Mouse (Mus musculus) lung, postnatal 0 days (tissue): ENCODE data around the gene Gab1. TPM values are rescaled to one million over a fixed set of nuclear protein-coding genes. Genes with fewer than 3 reads are reported as not detected.
A peak's percentile ranks its signal among the peaks of the same experiment; 100 is the strongest.

Experiments used
- ATAC-seq: fragments of 200-750 bp; cut with Nextera tagmentation; 2 replicates; pipeline ENCODE4 v1.8.0; 2017; ENCODE audit warnings: moderate library complexity
- DNase-seq: peaks from one replicate; pipeline ENCODE4 v3.0.0-alpha.2; 2016; ENCODE audit warnings: low spot score
- H3K27ac ChIP-seq: fragments of 300-500 bp; sonication (generic); 2 replicates; pipeline ENCODE4 v1.5.1; 2014; ENCODE audit warnings: antibody characterized with exemption, mild to moderate bottlenecking, low read length, mixed read lengths
- H3K27me3 ChIP-seq: fragments of 300-500 bp; sonication (generic); replicated peaks from 2 replicates; pipeline ENCODE4 v1.6.1; 2014; ENCODE audit warnings: low read length, mixed read lengths; ENCODE audit not compliant: insufficient read depth
- H3K36me3 ChIP-seq: fragments of 300-500 bp; sonication (generic); 2 replicates; pipeline ENCODE4 v1.6.1; 2014; ENCODE audit warnings: low read length, mixed read lengths; ENCODE audit not compliant: insufficient read depth
- H3K4me1 ChIP-seq: fragments of 300-500 bp; sonication (generic); 2 replicates; pipeline ENCODE4 v1.6.1; 2014; ENCODE audit warnings: antibody characterized with exemption, low read depth, low read length, mixed read lengths; ENCODE audit not compliant: insufficient read depth
- H3K4me2 ChIP-seq: fragments of 300-500 bp; sonication (generic); replicated peaks from 2 replicates; pipeline ENCODE4 v1.6.1; 2014; ENCODE audit warnings: low read depth, mild to moderate bottlenecking, low read length, moderate library complexity, mixed read lengths
- H3K4me3 ChIP-seq: fragments of 300-500 bp; sonication (generic); 2 replicates; pipeline ENCODE4 v1.5.1; 2014; ENCODE audit warnings: low read depth, low read length
- H3K9ac ChIP-seq: fragments of 300-500 bp; sonication (generic); replicated peaks from 2 replicates; pipeline ENCODE4 v1.6.1; 2014; ENCODE audit warnings: low read depth, mild to moderate bottlenecking
- H3K9me3 ChIP-seq: fragments of 300-500 bp; sonication (generic); 2 replicates; pipeline ENCODE4 v1.6.1; 2016; ENCODE audit warnings: low read length, mixed read lengths
- CTCF ChIP-seq: IDR thresholded peaks from 2 replicates; pipeline ENCODE4 v1.5.1; 2016; ENCODE audit warnings: antibody characterized with exemption, mild to moderate bottlenecking
- EP300 ChIP-seq: IDR thresholded peaks from 2 replicates; pipeline ENCODE4 v1.6.1; 2016; ENCODE audit warnings: antibody characterized with exemption, mild to moderate bottlenecking, control low read depth
- WGBS: fragments of 180-500 bp; shearing (Covaris S2); extraction: QIAGEN DNeasy Blood & Tissue Kit; methylation state at CpG from one replicate; pipeline ENCODE4 v1.1.7; 2014; 5-methylcytosine and 5-hydroxymethylcytosine counted together
- polyA plus RNA-seq: library from polyadenylated mRNA; unstranded; fragments of >200 nt; fragmentation: Nextera tagmentation; extraction: Ambion mirVana; gene quantifications from 2 replicates; pipeline ENCODE4 v1.2.1, GENCODE M21; 2015

Gab1 gene
- 16.9 and 18.9 TPM in 2 replicates for polyA plus RNA-seq

GRCm38 (mm10) chr8:80880196-80881106 lies at the start of gene Gab1:
Gene Gab1, minus strand, starts transcription at chr8:80880519.
- Histone ChIP-seq H3K36me3 (no peaks in the 10 kb centered on the region), H3K4me2 (peak within 1 kb of the TSS; percentile 69), H3K9ac (peak within 1 kb of the TSS; percentile 82), H3K4me1 (no peaks in the 10 kb centered on the region; the same call in none of the 2 replicates), H3K27me3 (no peaks in the 10 kb centered on the region), H3K4me3 (peak within 1 kb of the TSS; percentile 91), H3K9me3 (no peaks in the 10 kb centered on the region), H3K27ac (peak within 1 kb of the TSS; percentile 99)
- WGBS: under 1% methylated on average over 58 of the region's 70 CpGs
- ATAC-seq (peak; percentile 92), DNase-seq (peak; percentile 96)
- TF ChIP-seq EP300 (0 out of 2 replicates have a peak, but pooled peaks have one; percentile 12), CTCF (peak; percentile 79)

DNA sequence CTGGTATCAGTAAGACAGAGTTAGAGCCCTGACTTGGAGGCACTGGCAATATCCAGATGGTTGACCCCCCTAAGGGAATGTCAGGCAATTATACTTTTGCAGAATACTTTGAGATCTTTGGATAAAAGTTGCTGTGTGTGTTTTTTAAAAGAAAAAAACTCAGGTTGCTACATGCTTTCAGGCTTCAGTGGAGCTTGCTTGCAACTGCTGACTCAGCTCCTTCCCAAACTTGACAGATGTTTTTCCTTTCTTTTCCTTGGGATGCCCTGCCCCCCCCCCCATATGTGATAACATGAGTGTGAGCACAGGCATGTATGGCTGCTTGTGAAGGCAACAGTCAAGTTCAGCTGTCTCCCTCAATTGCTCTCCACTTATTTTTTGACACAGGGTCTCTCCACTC lies 48.5 kb upstream of the Gab1 start:
- H3K9ac ChIP-seq: no peak overlapping the region
- H3K27ac ChIP-seq: no peak overlapping the region
- H3K4me3 ChIP-seq: no peak overlapping the region
- TF ChIP-seq EP300: no peak
- TF ChIP-seq CTCF: no peak
- no peak for ATAC-seq
- H3K36me3 ChIP-seq: no peaks in the 10 kb centered on the region
- H3K27me3 ChIP-seq: no peaks in the 10 kb centered on the region
- H3K4me2 ChIP-seq: no peak overlapping the region
- no peak for DNase-seq
- H3K9me3 ChIP-seq: no peaks in the 10 kb centered on the region
- peaks cover 3% of the 10 kb centered on the region; the same call in 1 of the 2 replicates for H3K4me1 ChIP-seq

GRCm38 (mm10) chr8:80923794-80924316 lies 43.5 kb upstream of the Gab1 start:
- Histone ChIP-seq H3K9ac (no peak overlapping the region), H3K4me3 (no peak overlapping the region), H3K27ac (peak overlapping the region; percentile 54), H3K36me3 (no peaks in the 10 kb centered on the region), H3K9me3 (no peaks in the 10 kb centered on the region), H3K4me1 (peaks cover 7% of the 10 kb centered on the region; the same call in 1 of the 2 replicates), H3K4me2 (no peak overlapping the region), H3K27me3 (no peaks in the 10 kb centered on the region)
- ATAC-seq (peak; percentile 68), DNase-seq (peak; percentile 62)
- TF ChIP-seq EP300 (peak; percentile 41; the same call in 1 of the 2 replicates), CTCF (peak; percentile 49)
- 51% methylated on average over 9 of the region's 9 CpGs for WGBS

DNA sequence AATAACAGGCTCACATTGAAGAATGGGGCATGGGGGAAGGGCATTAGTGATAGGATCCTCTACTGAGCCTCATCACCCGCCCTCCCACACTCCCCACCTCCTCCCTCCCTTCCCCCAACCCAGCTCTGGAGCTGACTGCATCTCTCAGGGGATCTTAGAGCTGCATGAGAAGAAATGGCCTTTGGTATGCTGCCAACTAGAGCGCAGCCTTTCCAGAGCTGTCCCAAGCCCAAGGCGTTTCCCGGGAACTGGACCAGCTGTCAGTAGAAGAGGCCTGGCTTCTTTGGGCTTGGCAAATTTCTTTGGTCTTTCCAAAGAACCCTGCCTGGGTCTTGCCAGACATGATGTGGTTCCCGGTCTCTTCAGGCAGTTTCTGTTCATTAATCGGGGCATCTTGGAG lies 42.3 kb upstream of the Gab1 start:
- Histone ChIP-seq H3K36me3 (no peaks in the 10 kb centered on the region), H3K9ac (no peak overlapping the region), H3K9me3 (no peaks in the 10 kb centered on the region), H3K4me1 (peaks cover 7% of the 10 kb centered on the region; the same call in 1 of the 2 replicates), H3K4me3 (no peak overlapping the region), H3K4me2 (no peak overlapping the region), H3K27me3 (no peaks in the 10 kb centered on the region), H3K27ac (peak overlapping the region; percentile 51)
- TF ChIP-seq CTCF (no peak), EP300 (peak; percentile 61)
- DNase-seq: peak; percentile 93
- ATAC-seq: peak; percentile 91
- 42% methylated on average over 6 of the region's 6 CpGs for WGBS

DNA sequence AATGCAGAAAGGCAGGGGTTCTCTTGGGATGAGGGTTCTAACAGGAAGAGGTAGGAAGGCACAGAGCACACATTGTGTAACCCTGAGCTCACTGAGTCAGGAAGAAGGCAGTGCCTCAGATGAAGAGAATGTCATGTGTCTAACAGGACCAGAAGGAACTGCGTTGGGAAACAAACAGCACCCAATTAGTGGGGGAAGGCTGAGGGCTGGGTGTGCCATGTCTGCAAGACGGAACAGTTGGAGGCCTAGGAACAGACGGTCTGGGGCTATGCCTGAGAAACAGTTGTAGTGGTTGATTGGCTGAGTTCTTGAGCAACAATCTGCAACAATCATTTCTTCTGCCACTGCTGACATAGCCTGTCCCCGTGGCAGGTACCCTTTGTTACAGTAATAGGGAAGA lies 38.8 kb upstream of the Gab1 start:
- WGBS: 60% methylated on average over 4 of the region's 4 CpGs

DNA sequence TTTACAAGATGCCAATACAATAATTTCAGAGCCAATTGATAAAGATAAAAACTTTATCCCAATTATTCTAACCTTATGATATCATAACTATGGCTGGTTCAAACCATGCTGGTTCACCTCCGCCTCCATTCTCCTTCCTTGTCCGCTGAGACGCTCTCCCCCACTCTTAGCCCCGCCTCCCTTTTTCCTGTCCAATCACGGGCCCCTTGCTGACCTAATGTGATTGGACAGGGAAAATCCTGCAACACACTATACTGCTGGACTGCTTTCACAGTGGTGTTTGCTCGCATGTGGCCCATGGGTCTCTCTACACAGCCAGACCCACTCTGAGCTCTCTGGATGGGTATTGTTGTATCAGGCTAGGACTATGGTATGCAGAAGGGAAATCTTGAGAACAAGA lies 38.2 kb upstream of the Gab1 start:
- no peak for ATAC-seq

More for the DNA sequence above, 38.8 kb upstream of the Gab1 start:
- H3K36me3 ChIP-seq: no peaks in the 10 kb centered on the region
- ATAC-seq (peak; percentile 10; the same call in 1 of the 2 replicates), DNase-seq (peak; percentile 51)
- no peaks in the 10 kb centered on the region for H3K9me3 ChIP-seq
- H3K4me3 ChIP-seq: no peak overlapping the region
- no peak overlapping the region for H3K4me2 ChIP-seq
- H3K27me3 ChIP-seq: no peaks in the 10 kb centered on the region
- H3K27ac ChIP-seq: no peak overlapping the region
- TF ChIP-seq EP300 (no peak), CTCF (no peak)
- no peak overlapping the region for H3K9ac ChIP-seq
- peaks cover 11% of the 10 kb centered on the region; the same call in 1 of the 2 replicates for H3K4me1 ChIP-seq

More for the DNA sequence above, 38.2 kb upstream of the Gab1 start:
- Histone ChIP-seq H3K4me3 (no peak overlapping the region), H3K4me1 (peaks cover 6% of the 10 kb centered on the region; the same call in 1 of the 2 replicates), H3K27ac (no peak overlapping the region), H3K4me2 (no peak overlapping the region), H3K36me3 (no peaks in the 10 kb centered on the region), H3K9ac (no peak overlapping the region), H3K9me3 (no peaks in the 10 kb centered on the region), H3K27me3 (no peaks in the 10 kb centered on the region)
- TF ChIP-seq CTCF (no peak), EP300 (no peak)
- DNase-seq: no peak
- 91% methylated on average over 6 of the region's 6 CpGs for WGBS
